27 mouse cellular contexts compared by ENCODE assay signal in genomic region chr10:5057661-5058060, GRCm38 (mm10). TPM values are rescaled to one million over a fixed set of nuclear protein-coding genes. Genes with fewer than 3 reads are reported as not detected.
"Had no signal": no experiment of that assay in that cellular context is flagged by ENCODE, and none has a peak within 500 bp of the region (broad histone marks: within the 10 kb centered on the region; RNA-seq: fewer than 3 reads in every experiment).

No protein-coding gene starts in this region.

- H3K27ac ChIP-seq: limb, embryonic 12.5 days; limb, embryonic 15.5 days; liver, embryonic 14.5 days; macrophage; neural tube, embryonic 12.5 days; neural tube, embryonic 15.5 days; stomach, postnatal 0 days had no signal

- DNase-seq: kidney, postnatal 14 days; kidney, postnatal 4 days; left cerebral cortex, postnatal 4 days; liver, postnatal 0 days; lung, embryonic 14.5 days; midbrain, embryonic 14.5 days; right cerebral cortex, adult 18-20 months; right cerebral cortex, postnatal 14 days; right cerebral cortex, postnatal 4 days; thymus, adult 2 months; thymus, postnatal 14 days; thymus, postnatal 4 days had no signal

- ATAC-seq: liver, postnatal 0 days; lung, postnatal 0 days had no signal

- H3K4me3 ChIP-seq: limb, embryonic 12.5 days; limb, embryonic 15.5 days; neural tube, embryonic 12.5 days; neural tube, embryonic 15.5 days had no signal

- H3K4me1 ChIP-seq: limb, embryonic 12.5 days; limb, embryonic 15.5 days; neural tube, embryonic 12.5 days; neural tube, embryonic 15.5 days had no signal

- H3K9ac ChIP-seq: limb, embryonic 12.5 days; limb, embryonic 15.5 days; liver, embryonic 14.5 days; liver, postnatal 0 days; lung, embryonic 14.5 days; neural tube, embryonic 12.5 days; neural tube, embryonic 15.5 days had no signal

- H3K9me3 ChIP-seq: limb, embryonic 12.5 days; limb, embryonic 15.5 days; neural tube, embryonic 12.5 days; neural tube, embryonic 15.5 days had no signal

- H3K36me3 ChIP-seq: neural tube, embryonic 12.5 days had no signal

- H3K27me3 ChIP-seq: limb, embryonic 12.5 days; limb, embryonic 15.5 days; neural tube, embryonic 12.5 days; neural tube, embryonic 15.5 days had no signal

- H3K4me2 ChIP-seq: limb, embryonic 12.5 days; limb, embryonic 15.5 days; liver, embryonic 11.5 days; lung, embryonic 14.5 days; neural tube, embryonic 12.5 days; neural tube, embryonic 15.5 days had no signal

RNA-seq across cellular contexts. Expression of gene Gm10097, which starts 11.3 kb away (rescaled TPM):
- total RNA-seq: layer of hippocampus, adult 18-20 months; layer of hippocampus, postnatal 14 days; left cerebral cortex, adult 8-10 months; left cerebral cortex, postnatal 14 days; left cerebral cortex, postnatal 4 days; midbrain, postnatal 0 days had no signal
- polyA plus RNA-seq: kidney, embryonic 16.5 days; macrophage; thymus, adult 2 months had no signal
